Mouse (Mus musculus) forebrain, embryonic 14.5 days (tissue): Measurements from ENCODE around the gene Cort. TPM values are rescaled to one million over a fixed set of nuclear protein-coding genes. Genes with fewer than 3 reads are reported as not detected.

ENCODE experiments used
- ATAC-seq: fragments of 200-750 bp; cut with Nextera tagmentation; 2 replicates; pipeline ENCODE4 v1.8.0; 2017; ENCODE audit warnings: mild to moderate bottlenecking, moderate library complexity
- DNase-seq: peaks from one replicate; pipeline ENCODE4 v3.0.0-alpha.2; 2015; ENCODE audit warnings: low spot score
- H3K27ac ChIP-seq: fragments of 300-500 bp; sonication (generic); 2 replicates; pipeline ENCODE4 v1.5.1; 2014; ENCODE audit warnings: low read depth, mild to moderate bottlenecking, control low read depth, low read length, moderate library complexity
- H3K27me3 ChIP-seq: fragments of 300-500 bp; sonication (generic); replicated peaks from 2 replicates; pipeline ENCODE4 v1.6.1; 2014; ENCODE audit warnings: low read length, control low read depth, mixed read lengths; ENCODE audit not compliant: control insufficient read depth, insufficient read depth
- H3K36me3 ChIP-seq: fragments of 300-500 bp; sonication (generic); 2 replicates; pipeline ENCODE4 v1.6.1; 2014; ENCODE audit warnings: low read length, control low read depth; ENCODE audit not compliant: control insufficient read depth, insufficient read depth
- H3K4me1 ChIP-seq: fragments of 300-500 bp; sonication (generic); 2 replicates; pipeline ENCODE4 v1.6.1; 2014; ENCODE audit warnings: antibody characterized with exemption, low read length, control low read depth; ENCODE audit not compliant: control insufficient read depth, insufficient read depth
- H3K4me2 ChIP-seq: fragments of 300-500 bp; sonication (generic); 2 replicates; pipeline ENCODE4 v1.6.1; 2014; ENCODE audit warnings: mild to moderate bottlenecking, control low read depth, low read length
- H3K4me3 ChIP-seq: fragments of 300-500 bp; sonication (generic); 2 replicates; pipeline ENCODE4 v1.5.1; 2014; ENCODE audit warnings: low read depth, low read length, control low read depth
- H3K9ac ChIP-seq: fragments of 300-500 bp; sonication (generic); 2 replicates; pipeline ENCODE4 v1.6.1; 2014; ENCODE audit warnings: mild to moderate bottlenecking, low read length, control low read depth, moderate library complexity
- H3K9me3 ChIP-seq: fragments of 300-500 bp; sonication (generic); replicated peaks from 2 replicates; pipeline ENCODE4 v1.6.1; 2016; ENCODE audit warnings: low read length, control low read depth, mixed read lengths; ENCODE audit not compliant: control insufficient read depth
- WGBS: fragments of 180-500 bp; shearing (Covaris S2); extraction: QIAGEN DNeasy Blood & Tissue Kit; methylation state at CpG from one replicate; pipeline ENCODE4 v1.1.7; 2014; 5-methylcytosine and 5-hydroxymethylcytosine counted together
- polyA plus RNA-seq: library from polyadenylated mRNA; unstranded; fragments of >200 nt; fragmentation: Nextera tagmentation; extraction: Ambion mirVana; gene quantifications from 2 replicates; pipeline ENCODE4 v1.2.1, GENCODE M21; 2014

Gene Cort
- polyA plus RNA-seq, 1 experiment from 2014 or later = 0.63 TPM

DNA sequence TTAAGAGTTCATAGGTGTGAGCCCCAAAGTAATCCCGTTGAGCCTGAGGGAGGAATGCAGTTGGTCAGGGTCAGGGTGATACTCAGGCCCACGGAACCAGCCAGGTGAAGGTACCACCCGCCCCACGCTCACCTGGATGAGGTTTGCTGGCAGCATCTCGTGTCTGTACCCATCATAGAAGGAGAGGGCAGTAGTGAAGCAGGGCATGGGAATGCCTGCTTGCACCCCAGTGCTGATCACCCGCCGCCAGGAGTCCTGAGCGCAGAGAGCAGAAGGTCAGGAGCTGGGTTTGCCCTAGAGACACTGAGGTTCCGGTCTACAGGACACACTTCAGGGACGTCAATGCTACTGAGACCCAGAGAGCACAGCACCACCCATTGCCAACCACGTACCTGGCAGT is 24.2 kb upstream of the Cort start:
- no peak for DNase-seq
- H3K4me1 ChIP-seq = no peaks in the 10 kb centered on the region
- H3K9ac ChIP-seq = no peak overlapping the region
- peaks cover 61% of the 10 kb centered on the region for H3K36me3 ChIP-seq
- WGBS = 94% methylated on average over 11 of the region's 11 CpGs
- no peaks in the 10 kb centered on the region for H3K27me3 ChIP-seq
- no peak overlapping the region for H3K27ac ChIP-seq
- H3K4me2 ChIP-seq = no peak overlapping the region
- H3K9me3 ChIP-seq = no peaks in the 10 kb centered on the region
- no peak overlapping the region for H3K4me3 ChIP-seq
- ATAC-seq = no peak

- Histone ChIP-seq H3K36me3 (peaks cover 56% of the 10 kb centered on the region), H3K4me1 (no peaks in the 10 kb centered on the region), H3K27me3 (no peaks in the 10 kb centered on the region), H3K4me3 (no peak overlapping the region), H3K9ac (no peak overlapping the region), H3K27ac (no peak overlapping the region), H3K9me3 (no peaks in the 10 kb centered on the region), H3K4me2 (no peak overlapping the region)
- DNase-seq = no peak
- 93% methylated on average over 11 of the region's 11 CpGs for WGBS
- ATAC-seq = no peak
Observed at GRCm38 (mm10) chr4:149150256-149150655, 23.7 kb upstream of the Cort start.

DNA sequence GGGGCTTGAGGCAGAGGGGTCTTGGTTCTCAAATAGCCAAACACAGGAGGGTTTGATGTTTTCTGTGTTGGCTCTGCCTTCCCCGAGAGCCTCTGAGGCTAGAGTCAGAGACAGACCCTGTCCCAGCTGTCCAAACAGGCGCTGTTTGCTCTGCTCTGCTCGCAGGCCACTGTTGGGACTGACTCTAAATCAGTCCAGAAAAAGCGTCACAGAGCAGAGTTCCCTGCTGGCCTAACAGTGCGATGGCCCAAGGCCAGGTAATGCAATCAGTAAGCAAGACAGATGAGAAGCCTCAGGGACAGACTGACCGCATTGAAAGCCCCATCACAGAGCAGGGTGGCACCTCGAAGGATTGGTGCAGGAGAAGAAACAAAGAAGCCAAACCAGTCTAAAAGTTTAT is 23.0 kb upstream of the Cort start:
- Histone ChIP-seq H3K36me3 (peaks cover 50% of the 10 kb centered on the region), H3K4me3 (no peak overlapping the region), H3K9me3 (no peaks in the 10 kb centered on the region), H3K27ac (no peak overlapping the region), H3K9ac (no peak overlapping the region), H3K4me1 (no peaks in the 10 kb centered on the region), H3K27me3 (no peaks in the 10 kb centered on the region), H3K4me2 (no peak overlapping the region)
- no peak for DNase-seq
- 82% methylated on average over 7 of the region's 7 CpGs for WGBS
- no peak for ATAC-seq

DNA sequence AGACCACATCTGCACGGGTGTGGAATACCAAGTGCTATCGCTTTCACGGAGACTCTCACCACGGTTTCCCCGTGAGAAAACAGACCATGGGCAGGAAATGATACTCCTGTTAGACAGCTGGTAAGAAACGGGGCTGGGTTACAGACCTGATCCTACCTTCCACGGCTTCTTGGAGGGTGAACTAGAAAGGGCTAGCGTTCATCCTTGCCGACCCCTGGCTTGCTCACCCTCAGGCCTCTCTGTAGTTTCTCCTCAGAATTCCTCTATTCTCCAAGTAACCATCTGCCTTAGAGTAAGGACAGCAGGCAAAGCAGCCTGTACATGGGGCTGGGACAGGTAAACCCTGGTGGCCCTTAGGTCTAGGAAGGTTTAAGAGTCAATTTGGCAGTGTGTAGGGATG is 22.6 kb upstream of the Cort start:
- H3K4me3 ChIP-seq = no peak overlapping the region
- no peak overlapping the region for H3K4me2 ChIP-seq
- no peak overlapping the region for H3K27ac ChIP-seq
- no peak for DNase-seq
- H3K4me1 ChIP-seq = no peaks in the 10 kb centered on the region
- WGBS = 88% methylated on average over 9 of the region's 9 CpGs
- no peak for ATAC-seq
- H3K36me3 ChIP-seq = peaks cover 46% of the 10 kb centered on the region
- no peaks in the 10 kb centered on the region for H3K9me3 ChIP-seq
- no peaks in the 10 kb centered on the region for H3K27me3 ChIP-seq
- H3K9ac ChIP-seq = no peak overlapping the region

- Histone ChIP-seq H3K4me1 (no peaks in the 10 kb centered on the region), H3K9ac (no peak overlapping the region), H3K27ac (no peak overlapping the region), H3K36me3 (peaks cover 35% of the 10 kb centered on the region), H3K4me3 (no peak overlapping the region), H3K27me3 (no peaks in the 10 kb centered on the region), H3K4me2 (no peak overlapping the region), H3K9me3 (no peaks in the 10 kb centered on the region)
- 65% methylated on average over 4 of the region's 4 CpGs for WGBS
- ATAC-seq (no peak), DNase-seq (no peak)
Observed at GRCm38 (mm10) chr4:149148084-149148483, 21.5 kb upstream of the Cort start.

- no peak for ATAC-seq
- H3K4me1 ChIP-seq = no peaks in the 10 kb centered on the region
- 87% methylated on average over 7 of the region's 7 CpGs for WGBS
Observed at GRCm38 (mm10) chr4:149147528-149147927, 21.0 kb upstream of the Cort start.

GRCm38 (mm10) chr4:149145151-149145550 is 18.6 kb upstream of the Cort start:
- Histone ChIP-seq H3K4me1 (no peaks in the 10 kb centered on the region), H3K4me2 (no peak overlapping the region), H3K9ac (no peak overlapping the region), H3K27me3 (no peaks in the 10 kb centered on the region), H3K4me3 (no peak overlapping the region), H3K36me3 (peaks cover 7% of the 10 kb centered on the region), H3K27ac (no peak overlapping the region), H3K9me3 (no peaks in the 10 kb centered on the region)
- ATAC-seq = 0 out of 2 replicates have a peak, but pooled peaks have one; percentile 7
- no peak for DNase-seq
- 88% methylated on average over 4 of the region's 4 CpGs for WGBS

More at GRCm38 (mm10) chr4:149147528-149147927, 21.0 kb upstream of the Cort start:
- no peaks in the 10 kb centered on the region for H3K27me3 ChIP-seq
- DNase-seq = no peak
- H3K4me2 ChIP-seq = no peak overlapping the region
- H3K36me3 ChIP-seq = peaks cover 29% of the 10 kb centered on the region
- no peaks in the 10 kb centered on the region for H3K9me3 ChIP-seq
- H3K4me3 ChIP-seq = no peak overlapping the region
- no peak overlapping the region for H3K9ac ChIP-seq
- no peak overlapping the region for H3K27ac ChIP-seq

- WGBS = 3% methylated on average over 3 of the region's 3 CpGs
- DNase-seq = peak; percentile 93
- Histone ChIP-seq H3K9ac (no peak overlapping the region), H3K4me2 (no peak overlapping the region), H3K27ac (no peak overlapping the region), H3K4me3 (no peak overlapping the region), H3K4me1 (no peaks in the 10 kb centered on the region), H3K27me3 (no peaks in the 10 kb centered on the region), H3K9me3 (no peaks in the 10 kb centered on the region), H3K36me3 (peaks cover 1% of the 10 kb centered on the region; the same call in 1 of the 2 replicates)
- ATAC-seq = peak; percentile 93
Observed at GRCm38 (mm10) chr4:149144459-149144858, 17.9 kb upstream of the Cort start.

DNA sequence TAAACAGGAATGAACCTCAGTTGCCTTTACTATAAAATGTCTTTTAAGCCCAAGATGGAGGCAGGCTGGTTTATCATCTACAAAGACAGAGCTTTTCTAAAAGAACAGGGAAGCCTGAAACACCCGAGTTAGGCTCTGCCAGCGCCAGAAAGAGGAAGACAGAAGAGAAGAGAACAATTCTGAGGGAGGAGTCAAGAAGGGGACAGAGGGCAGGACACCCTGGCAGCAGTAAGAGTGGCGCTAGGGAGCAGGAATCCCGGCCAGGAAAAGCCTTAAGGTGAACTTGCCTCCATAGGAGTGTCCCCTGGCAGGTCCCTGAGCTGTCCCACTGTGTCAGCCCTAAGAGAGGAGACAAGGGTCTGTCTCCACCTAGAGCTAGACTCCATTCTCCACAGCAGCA is 17.0 kb upstream of the Cort start:
- 30% methylated on average over 4 of the region's 4 CpGs for WGBS
- Histone ChIP-seq H3K4me2 (no peak overlapping the region), H3K9me3 (no peaks in the 10 kb centered on the region), H3K36me3 (no peaks in the 10 kb centered on the region), H3K27ac (no peak overlapping the region), H3K27me3 (no peaks in the 10 kb centered on the region), H3K4me1 (no peaks in the 10 kb centered on the region), H3K4me3 (no peak overlapping the region), H3K9ac (no peak overlapping the region)
- DNase-seq (no peak), ATAC-seq (no peak)
